Mouse (Mus musculus): Measurements from ENCODE around the gene Cacna1c.

Gene Cacna1c

DNA sequence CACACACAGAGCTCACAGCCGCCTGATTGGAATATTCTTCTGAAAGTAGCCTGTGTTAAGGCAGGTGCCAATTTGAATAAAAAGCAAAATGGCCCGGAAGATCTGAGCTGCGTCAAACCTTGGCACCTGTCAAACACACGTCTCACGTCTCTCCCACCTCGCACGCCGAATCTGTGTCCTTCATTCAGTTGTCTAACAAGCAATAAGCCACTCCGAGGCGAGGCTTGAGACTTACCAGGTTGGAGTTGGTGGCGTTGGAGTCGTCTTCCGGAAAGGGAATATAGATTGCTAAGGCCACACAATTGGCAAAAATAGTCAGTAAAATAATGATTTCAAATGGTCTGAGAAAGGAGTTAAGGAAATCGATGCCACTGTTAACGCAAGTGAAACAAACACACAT, 143.9 kb downstream of the Cacna1c start:
- no peak for DNase-seq (ENCODE audit: low read depth)

GRCm38 (mm10) chr6:119051721-119052120, 144.5 kb downstream of the Cacna1c start:
- no peak for DNase-seq (ENCODE audit: low read depth)

GRCm38 (mm10) chr6:119047340-119047739, 148.9 kb downstream of the Cacna1c start:
- DNase-seq (ENCODE audit: low read depth) = no peak

DNA sequence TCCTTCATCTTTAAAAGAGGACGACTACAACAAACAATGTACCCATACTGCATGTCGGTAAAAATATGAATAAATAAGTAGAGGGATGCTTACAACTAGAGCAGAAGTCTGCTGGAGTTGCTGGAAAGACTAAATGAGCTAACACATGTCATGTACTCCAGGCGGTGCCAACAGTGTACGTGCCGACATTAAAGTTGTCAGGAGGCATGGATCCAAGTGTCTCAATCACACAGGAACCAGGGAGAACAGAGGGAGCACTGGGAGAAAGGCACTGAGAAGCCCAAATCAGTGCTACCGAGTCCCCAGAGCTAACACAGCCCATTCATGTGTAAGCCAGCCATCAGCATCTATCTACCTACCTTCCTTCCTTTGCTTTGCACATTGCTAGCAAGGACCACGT, 150.7 kb downstream of the Cacna1c start:
- DNase-seq (ENCODE audit: low read depth) = no peak

GRCm38 (mm10) chr6:119044148-119044547, 152.1 kb downstream of the Cacna1c start:
- no peak for DNase-seq (ENCODE audit: low read depth)

DNA sequence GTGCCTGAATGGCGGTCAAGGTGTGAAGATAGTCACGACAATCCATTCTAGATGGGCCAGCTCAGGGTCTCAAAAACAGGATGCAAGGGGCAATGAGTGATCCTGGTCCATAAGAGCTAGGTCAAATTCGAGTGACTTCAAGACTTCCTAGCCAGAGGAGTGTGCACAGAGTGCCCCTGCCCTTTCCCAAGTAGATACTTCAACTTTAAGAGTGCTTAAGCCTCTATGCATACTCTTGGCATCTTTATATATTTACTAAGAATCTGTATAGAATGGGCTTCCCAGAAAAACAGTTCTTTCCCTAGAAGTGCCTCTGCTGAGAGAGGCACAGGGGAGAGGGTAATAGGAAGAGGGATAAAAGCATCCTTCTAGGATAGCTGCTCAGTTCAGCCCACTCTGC, 153.4 kb downstream of the Cacna1c start:
- no peak for DNase-seq (ENCODE audit: low read depth)

GRCm38 (mm10) chr6:119040961-119041360, 155.3 kb downstream of the Cacna1c start:
- no peak for DNase-seq (ENCODE audit: low read depth)

DNA sequence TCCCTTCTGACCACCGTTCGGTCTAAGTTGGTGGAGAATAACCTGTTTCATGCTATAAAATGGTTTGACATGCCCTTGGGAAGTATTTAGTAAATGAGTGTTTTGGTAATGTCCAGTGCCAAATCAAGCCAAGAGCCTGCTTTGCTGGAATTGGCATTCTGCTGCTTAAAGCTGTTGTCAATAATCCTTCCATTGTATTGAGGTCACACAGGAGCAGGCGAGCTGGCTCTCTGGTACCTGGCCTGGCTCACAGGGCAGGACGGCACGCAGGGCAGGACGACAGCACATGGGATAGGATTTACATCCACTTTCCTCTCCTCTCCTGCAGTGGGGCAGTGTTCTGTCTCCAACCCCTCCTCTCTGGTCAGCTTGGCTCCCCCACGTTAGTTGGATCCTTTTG, 156.4 kb downstream of the Cacna1c start:
- DNase-seq (ENCODE audit: low read depth) = no peak

DNA sequence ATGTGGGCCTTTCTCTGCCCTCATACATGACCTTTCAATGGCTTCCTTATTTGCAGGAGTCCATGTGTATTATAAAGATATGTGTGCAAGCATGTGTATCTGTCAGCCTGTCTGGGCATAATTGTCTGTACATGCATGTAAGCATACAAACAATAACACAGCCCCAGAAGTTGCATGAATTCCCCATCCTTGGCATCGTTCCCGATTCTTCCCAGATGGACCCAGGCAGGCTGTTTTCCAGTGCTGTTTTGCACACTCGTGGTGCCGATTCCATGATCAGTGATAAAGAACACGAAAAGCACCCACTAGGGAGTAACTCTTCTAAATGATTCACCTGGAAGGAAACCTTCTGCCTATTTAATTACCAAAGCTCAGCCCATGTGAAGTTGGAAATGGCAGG, 156.9 kb downstream of the Cacna1c start:
- no peak for DNase-seq (ENCODE audit: low read depth)

GRCm38 (mm10) chr6:119037815-119038214, 158.4 kb downstream of the Cacna1c start:
- no peak for DNase-seq (ENCODE audit: low read depth)

GRCm38 (mm10) chr6:119037047-119037446, 159.2 kb downstream of the Cacna1c start:
- no peak for DNase-seq (ENCODE audit: low read depth)

DNA sequence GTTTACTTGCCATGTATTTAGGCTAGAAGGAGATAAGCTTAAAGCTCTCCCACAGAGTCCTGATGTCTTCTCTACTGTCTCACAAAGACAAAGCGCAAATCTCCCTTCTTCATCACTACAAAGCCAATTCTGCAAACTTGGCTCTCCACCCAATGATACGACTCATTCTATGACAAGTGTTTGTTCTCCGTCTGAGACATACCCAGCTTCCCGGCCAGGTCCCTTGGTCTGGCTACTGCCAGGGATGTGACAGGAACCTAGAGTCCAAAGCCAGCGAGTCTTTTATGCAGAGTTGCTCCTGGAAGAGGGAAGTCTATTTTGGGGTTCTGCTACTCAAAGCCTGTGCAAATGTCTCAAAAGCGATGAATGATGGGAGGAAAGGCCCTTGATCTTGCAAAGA, 160.9 kb downstream of the Cacna1c start:
- no peak for DNase-seq (ENCODE audit: low read depth)

- DNase-seq (ENCODE audit: low read depth) = no peak
Observed at GRCm38 (mm10) chr6:119034947-119035346, 161.3 kb downstream of the Cacna1c start.

DNA sequence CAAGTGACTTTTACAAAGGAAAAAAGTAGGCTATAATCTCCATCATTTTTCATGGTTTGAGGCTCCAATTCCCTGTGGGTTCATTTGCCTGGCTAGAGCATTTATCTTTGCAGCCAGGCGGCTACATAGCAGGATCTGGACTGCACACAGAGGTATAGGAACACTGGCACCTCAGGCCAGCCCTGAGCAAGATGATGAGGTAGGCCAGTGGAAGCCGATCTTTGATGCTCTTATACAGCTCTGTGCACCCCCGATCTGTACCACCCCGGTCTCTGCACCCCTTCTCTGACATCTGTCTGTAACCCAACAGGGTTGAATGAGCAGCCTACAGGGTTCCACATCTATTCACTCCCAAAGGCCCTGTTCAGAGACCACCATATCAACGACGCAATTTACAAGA, 168.3 kb downstream of the Cacna1c start:
- no peak for DNase-seq (ENCODE audit: low read depth)

- DNase-seq (ENCODE audit: low read depth) = no peak
Observed at GRCm38 (mm10) chr6:119022850-119023249, 173.4 kb downstream of the Cacna1c start.

DNA sequence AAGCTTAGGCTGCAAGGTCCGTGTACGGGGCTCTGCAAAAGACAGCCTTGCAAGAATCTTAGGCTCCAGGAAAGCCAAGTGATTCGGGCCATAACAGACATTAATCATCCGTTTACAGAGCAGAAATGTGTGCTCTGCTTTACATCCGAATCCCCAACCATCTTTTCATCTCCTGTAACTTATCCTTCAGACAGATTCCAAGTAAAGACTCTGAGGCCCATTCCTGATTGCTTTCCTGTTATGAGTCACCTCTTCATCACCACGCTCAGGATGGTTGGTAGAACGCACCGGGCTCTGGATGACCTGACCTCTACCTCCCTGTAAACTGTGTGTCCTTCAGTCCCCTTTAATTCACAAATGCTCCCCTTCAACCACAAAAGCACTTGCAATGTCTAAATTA, 175.0 kb downstream of the Cacna1c start:
- DNase-seq (ENCODE audit: low read depth) = no peak

- DNase-seq (ENCODE audit: low read depth) = no peak
Observed at GRCm38 (mm10) chr6:119018956-119019355, 177.3 kb downstream of the Cacna1c start.

GRCm38 (mm10) chr6:119018256-119018655, 178.0 kb downstream of the Cacna1c start:
- no peak for DNase-seq (ENCODE audit: low read depth)

DNA sequence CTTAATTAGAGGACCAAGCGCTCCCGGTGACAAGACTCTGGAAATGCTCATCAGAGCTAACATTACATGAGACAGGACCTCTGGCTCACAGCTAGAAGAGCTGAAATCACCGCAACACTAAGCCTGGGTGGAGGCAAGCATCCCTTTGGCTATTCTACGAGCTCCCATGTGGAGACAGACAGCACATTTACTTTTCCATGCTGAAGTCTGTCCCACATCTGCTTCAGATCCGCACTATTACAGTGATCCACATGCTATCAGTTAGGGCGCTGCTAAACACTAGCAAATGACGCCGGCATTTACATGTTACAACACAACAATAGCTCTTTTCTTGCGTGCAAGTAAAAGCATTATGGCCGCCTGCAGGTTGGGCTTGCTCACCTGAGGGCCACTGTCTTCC, 178.7 kb downstream of the Cacna1c start:
- no peak for DNase-seq (ENCODE audit: low read depth)

DNA sequence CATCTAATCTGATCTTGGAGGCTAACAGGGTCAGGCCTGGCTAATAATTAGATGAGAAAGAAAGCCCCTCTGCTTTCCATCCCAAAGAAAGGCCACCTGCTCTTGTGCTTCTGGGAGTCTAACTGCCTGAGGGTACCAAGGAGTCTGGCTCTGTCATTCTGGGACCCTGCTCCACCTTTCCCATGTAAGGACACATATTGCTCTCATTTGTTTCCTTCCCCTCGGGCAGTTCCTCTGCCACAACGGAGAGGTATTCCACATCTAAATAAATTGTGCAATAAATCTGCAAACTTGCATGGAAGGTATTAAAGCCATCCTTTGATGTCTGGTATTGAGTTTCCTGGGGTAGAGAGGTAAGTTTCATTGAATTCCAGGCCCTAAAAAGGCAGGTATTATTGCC, 180.9 kb downstream of the Cacna1c start:
- DNase-seq (ENCODE audit: low read depth) = no peak

- DNase-seq (ENCODE audit: low read depth) = no peak
Observed at GRCm38 (mm10) chr6:119013168-119014098, 182.8 kb downstream of the Cacna1c start.

- DNase-seq (ENCODE audit: low read depth) = no peak
Observed at GRCm38 (mm10) chr6:119010875-119011274, 185.3 kb downstream of the Cacna1c start.

DNA sequence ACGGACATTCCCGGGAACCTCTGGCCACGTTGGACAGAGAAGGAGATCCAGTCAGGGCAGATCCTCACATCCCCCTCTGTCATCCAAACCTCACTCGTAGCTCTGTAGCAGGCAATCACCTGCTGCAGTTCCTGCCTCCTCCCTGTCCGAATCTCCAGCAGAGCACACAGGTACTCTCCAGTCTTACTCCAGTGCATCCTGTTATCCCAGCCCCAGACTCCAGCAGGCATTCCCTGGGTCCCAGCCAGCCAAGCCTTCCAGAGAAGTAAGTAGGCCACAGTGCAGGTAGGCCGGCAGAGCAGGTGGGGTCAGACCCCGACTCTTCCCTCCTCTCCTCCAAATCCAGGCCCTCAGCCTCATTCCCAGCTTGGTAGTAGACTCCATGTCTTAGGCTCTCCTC, 186.7 kb downstream of the Cacna1c start:
- DNase-seq (ENCODE audit: low read depth) = no peak

DNA sequence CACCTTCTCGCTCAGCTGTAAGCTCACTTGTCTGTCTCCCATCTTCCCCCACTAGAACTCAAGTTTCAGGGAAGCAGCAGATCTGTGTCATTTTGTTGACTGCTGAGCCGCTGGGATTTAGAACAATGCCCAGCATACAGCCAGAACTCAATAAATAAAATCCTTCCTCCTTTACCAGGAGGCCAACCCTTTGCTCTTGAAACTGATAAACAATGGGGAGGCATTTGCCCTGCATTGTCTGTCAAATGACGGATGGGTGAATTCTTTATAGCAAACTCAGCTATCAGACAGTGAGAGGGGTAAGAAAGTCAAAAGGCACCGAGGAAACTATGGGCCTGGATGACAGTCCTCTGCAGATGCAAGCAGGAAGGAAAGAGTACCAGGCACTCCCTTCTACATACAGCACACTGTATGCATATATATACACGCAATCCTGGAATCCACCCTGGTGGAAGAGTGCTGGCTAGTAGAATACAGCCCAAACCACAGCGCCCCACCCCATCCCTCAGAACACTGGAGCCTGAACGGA, 187.5 kb downstream of the Cacna1c start:
- DNase-seq (ENCODE audit: low read depth) = no peak

Measured in induced T-regulatory cell, adult 2 months (primary cell).